Mouse (Mus musculus): ENCODE measurements at regions not wholly inside any gene's neighbourhood (a gene's known extent, or its start where the extent isn't known, plus 50 kb on each side); places are given as distances from the start of the nearest gene placed in this dataset.

GRCm38 (mm10) chr8:42973619-42974539, 167.4 kb downstream of the Triml1 start:
- peak; percentile 73 for ATAC-seq
- no peaks in the 10 kb centered on the region for H3K4me1 ChIP-seq (ENCODE audit: control insufficient read depth, insufficient read depth, low read length)
- no peaks in the 10 kb centered on the region; the same call in 1 of the 2 replicates for H3K9me3 ChIP-seq (replicated peaks; ENCODE audit: control insufficient read depth, low read length, poor library complexity, severe bottlenecking)
- H3K27me3 ChIP-seq (ENCODE audit: control insufficient read depth, insufficient read depth, low read depth, low read length), result no peaks in the 10 kb centered on the region
- no peak overlapping the region for H3K27ac ChIP-seq (ENCODE audit: low read length)
- H3K4me3 ChIP-seq (ENCODE audit: low read depth, low read length), result no peak overlapping the region
- no peaks in the 10 kb centered on the region for H3K36me3 ChIP-seq (ENCODE audit: control insufficient read depth, insufficient read depth, low read length)
- 51% methylated on average over 18 of the region's 18 CpGs for WGBS
- H3K4me2 ChIP-seq (ENCODE audit: low read length), result no peak overlapping the region
- no peak overlapping the region for H3K9ac ChIP-seq (ENCODE audit: low read depth, low read length)

DNA sequence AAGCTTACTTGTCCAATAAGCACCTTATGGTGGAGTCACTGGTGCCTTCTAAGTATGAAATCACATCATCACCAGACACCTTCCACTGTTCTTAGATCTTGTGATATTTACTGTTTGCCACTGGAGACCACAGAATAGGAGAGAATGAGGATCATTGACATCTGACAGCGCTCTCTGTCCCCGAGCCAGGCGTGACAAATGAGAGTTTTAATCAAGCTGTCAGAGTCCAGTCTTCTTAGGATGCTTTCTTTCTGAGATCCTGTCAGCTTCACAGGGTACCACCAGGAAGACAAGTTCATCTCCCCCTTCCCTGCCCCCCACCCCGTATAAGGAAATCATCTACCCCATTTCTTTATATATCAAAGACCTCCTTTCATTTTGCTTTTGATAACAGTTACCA, 168.7 kb downstream of the Triml1 start:
- Histone ChIP-seq H3K36me3 (ENCODE audit: control insufficient read depth, insufficient read depth, low read length) (no peaks in the 10 kb centered on the region), H3K9me3 (replicated peaks; ENCODE audit: control insufficient read depth, low read length, poor library complexity, severe bottlenecking) (no peaks in the 10 kb centered on the region), H3K4me2 (ENCODE audit: low read length) (no peak overlapping the region), H3K27ac (ENCODE audit: low read length) (no peak overlapping the region), H3K27me3 (ENCODE audit: control insufficient read depth, insufficient read depth, low read depth, low read length) (no peaks in the 10 kb centered on the region), H3K4me1 (ENCODE audit: control insufficient read depth, insufficient read depth, low read length) (no peaks in the 10 kb centered on the region), H3K4me3 (ENCODE audit: low read depth, low read length) (no peak overlapping the region), H3K9ac (ENCODE audit: low read depth, low read length) (no peak overlapping the region)
- ATAC-seq, result no peak
- WGBS, result 53% methylated on average over 4 of the region's 4 CpGs

DNA sequence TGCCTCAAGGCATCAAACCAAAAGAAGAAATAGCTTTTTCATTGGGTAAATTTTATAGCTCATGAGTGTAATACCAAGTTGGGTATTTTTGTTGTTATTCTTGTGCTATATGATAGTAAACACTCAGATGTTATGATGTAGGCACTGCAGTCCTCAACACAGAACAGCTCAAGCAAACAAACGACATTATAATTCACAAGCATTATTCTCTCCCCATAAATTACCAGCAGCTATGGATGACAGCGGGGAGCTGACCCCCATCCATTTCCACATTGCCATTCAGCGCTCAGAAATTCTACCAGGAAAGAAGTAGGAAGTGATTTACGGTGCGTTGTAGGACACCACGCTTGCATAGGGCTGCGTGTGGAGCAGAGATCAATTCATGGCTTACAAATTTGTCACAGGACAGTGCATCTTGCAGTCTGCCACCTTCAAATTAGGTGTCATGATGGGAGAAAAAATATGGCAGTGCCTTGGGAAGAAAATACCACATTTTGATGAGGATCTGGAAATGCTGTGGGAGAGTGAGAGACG, 173.4 kb downstream of the Triml1 start:
- ATAC-seq, result no peak
- H3K27ac ChIP-seq (ENCODE audit: low read length), result no peak overlapping the region
- H3K9me3 ChIP-seq (replicated peaks; ENCODE audit: control insufficient read depth, low read length, poor library complexity, severe bottlenecking), result no peaks in the 10 kb centered on the region
- peak overlapping the region; percentile 12 for H3K4me2 ChIP-seq (ENCODE audit: low read length)
- H3K9ac ChIP-seq (ENCODE audit: low read depth, low read length), result no peak overlapping the region
- H3K4me1 ChIP-seq (ENCODE audit: control insufficient read depth, insufficient read depth, low read length), result no peaks in the 10 kb centered on the region
- no peaks in the 10 kb centered on the region for H3K27me3 ChIP-seq (ENCODE audit: control insufficient read depth, insufficient read depth, low read depth, low read length)
- no peaks in the 10 kb centered on the region for H3K36me3 ChIP-seq (ENCODE audit: control insufficient read depth, insufficient read depth, low read length)
- WGBS, result 75% methylated on average over 8 of the region's 8 CpGs
- no peak overlapping the region for H3K4me3 ChIP-seq (ENCODE audit: low read depth, low read length)

- WGBS, result 83% methylated on average over 2 of the region's 2 CpGs
- no peaks in the 10 kb centered on the region for H3K9me3 ChIP-seq (replicated peaks; ENCODE audit: control insufficient read depth, low read length, poor library complexity, severe bottlenecking)
- no peak overlapping the region for H3K4me2 ChIP-seq (ENCODE audit: low read length)
- H3K9ac ChIP-seq (ENCODE audit: low read depth, low read length), result no peak overlapping the region
- H3K4me3 ChIP-seq (ENCODE audit: low read depth, low read length), result no peak overlapping the region
- H3K4me1 ChIP-seq (ENCODE audit: control insufficient read depth, insufficient read depth, low read length), result no peaks in the 10 kb centered on the region
- H3K27ac ChIP-seq (ENCODE audit: low read length), result no peak overlapping the region
- H3K36me3 ChIP-seq (ENCODE audit: control insufficient read depth, insufficient read depth, low read length), result no peaks in the 10 kb centered on the region
- ATAC-seq, result no peak
- H3K27me3 ChIP-seq (ENCODE audit: control insufficient read depth, insufficient read depth, low read depth, low read length), result no peaks in the 10 kb centered on the region
Observed at GRCm38 (mm10) chr8:42964507-42964906, 176.8 kb downstream of the Triml1 start.

GRCm38 (mm10) chr8:42958052-42958805, 183.1 kb downstream of the Triml1 start:
- no peak for ATAC-seq
- 82% methylated on average over 11 of the region's 11 CpGs for WGBS

GRCm38 (mm10) chr8:42932609-42933008, 208.7 kb downstream of the Triml1 start:
- Histone ChIP-seq H3K36me3 (ENCODE audit: control insufficient read depth, insufficient read depth, low read length) (no peaks in the 10 kb centered on the region), H3K4me1 (ENCODE audit: control insufficient read depth, insufficient read depth, low read length) (no peaks in the 10 kb centered on the region), H3K27me3 (ENCODE audit: control insufficient read depth, insufficient read depth, low read depth, low read length) (no peaks in the 10 kb centered on the region), H3K27ac (ENCODE audit: low read length) (no peak overlapping the region), H3K4me2 (ENCODE audit: low read length) (no peak overlapping the region), H3K4me3 (ENCODE audit: low read depth, low read length) (no peak overlapping the region), H3K9ac (ENCODE audit: low read depth, low read length) (no peak overlapping the region), H3K9me3 (replicated peaks; ENCODE audit: control insufficient read depth, low read length, poor library complexity, severe bottlenecking) (no peaks in the 10 kb centered on the region)
- WGBS, result 90% methylated on average over 3 of the region's 3 CpGs
- no peak for ATAC-seq

More at GRCm38 (mm10) chr8:42958052-42958805, 183.1 kb downstream of the Triml1 start:
- H3K4me3 ChIP-seq (ENCODE audit: low read depth, low read length), result no peak overlapping the region
- no peaks in the 10 kb centered on the region for H3K27me3 ChIP-seq (ENCODE audit: control insufficient read depth, insufficient read depth, low read depth, low read length)
- no peak overlapping the region for H3K9ac ChIP-seq (ENCODE audit: low read depth, low read length)
- H3K27ac ChIP-seq (ENCODE audit: low read length), result no peak overlapping the region
- no peak overlapping the region for H3K4me2 ChIP-seq (ENCODE audit: low read length)
- H3K4me1 ChIP-seq (ENCODE audit: control insufficient read depth, insufficient read depth, low read length), result no peaks in the 10 kb centered on the region
- H3K9me3 ChIP-seq (replicated peaks; ENCODE audit: control insufficient read depth, low read length, poor library complexity, severe bottlenecking), result no peaks in the 10 kb centered on the region
- no peaks in the 10 kb centered on the region for H3K36me3 ChIP-seq (ENCODE audit: control insufficient read depth, insufficient read depth, low read length)

GRCm38 (mm10) chr8:42891658-42892057, 249.6 kb downstream of the Triml1 start:
- no peak for ATAC-seq
- WGBS, result 86% methylated on average over 5 of the region's 5 CpGs
- Histone ChIP-seq H3K27me3 (ENCODE audit: control insufficient read depth, insufficient read depth, low read depth, low read length) (no peaks in the 10 kb centered on the region), H3K27ac (ENCODE audit: low read length) (no peak overlapping the region), H3K4me2 (ENCODE audit: low read length) (no peak overlapping the region), H3K9me3 (replicated peaks; ENCODE audit: control insufficient read depth, low read length, poor library complexity, severe bottlenecking) (no peaks in the 10 kb centered on the region), H3K4me3 (ENCODE audit: low read depth, low read length) (no peak overlapping the region), H3K36me3 (ENCODE audit: control insufficient read depth, insufficient read depth, low read length) (no peaks in the 10 kb centered on the region), H3K9ac (ENCODE audit: low read depth, low read length) (no peak overlapping the region), H3K4me1 (ENCODE audit: control insufficient read depth, insufficient read depth, low read length) (no peaks in the 10 kb centered on the region)

DNA sequence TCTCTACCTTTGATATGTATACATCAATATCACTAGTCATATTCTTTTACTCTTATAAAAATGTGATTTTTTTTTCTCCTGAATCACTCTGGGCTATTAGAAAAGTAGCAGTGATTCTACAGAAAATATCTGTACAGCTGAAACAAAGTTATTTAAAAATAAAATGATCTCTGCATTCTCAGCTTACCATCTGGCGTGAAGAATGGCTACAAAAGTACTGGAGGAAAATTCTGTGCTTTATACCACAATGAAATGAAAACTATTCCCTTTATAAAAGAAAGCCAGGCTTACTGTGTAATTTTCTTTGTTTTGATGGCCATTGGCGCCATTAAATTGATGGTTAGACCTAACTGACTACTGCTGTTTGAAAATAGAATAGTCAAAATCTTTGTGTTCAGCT, 254.8 kb downstream of the Triml1 start:
- Histone ChIP-seq H3K27ac (ENCODE audit: low read length) (no peak overlapping the region), H3K36me3 (ENCODE audit: control insufficient read depth, insufficient read depth, low read length) (no peaks in the 10 kb centered on the region), H3K9ac (ENCODE audit: low read depth, low read length) (no peak overlapping the region), H3K9me3 (replicated peaks; ENCODE audit: control insufficient read depth, low read length, poor library complexity, severe bottlenecking) (no peaks in the 10 kb centered on the region), H3K4me1 (ENCODE audit: control insufficient read depth, insufficient read depth, low read length) (no peaks in the 10 kb centered on the region), H3K27me3 (ENCODE audit: control insufficient read depth, insufficient read depth, low read depth, low read length) (no peaks in the 10 kb centered on the region), H3K4me3 (ENCODE audit: low read depth, low read length) (no peak overlapping the region), H3K4me2 (ENCODE audit: low read length) (no peak overlapping the region)
- WGBS, result 90% methylated on average over 2 of the region's 2 CpGs
- no peak for ATAC-seq

- no peak overlapping the region for H3K27ac ChIP-seq (ENCODE audit: low read length)
- no peak overlapping the region for H3K4me2 ChIP-seq (ENCODE audit: low read length)
- H3K36me3 ChIP-seq (ENCODE audit: control insufficient read depth, insufficient read depth, low read length), result no peaks in the 10 kb centered on the region
- no peaks in the 10 kb centered on the region for H3K4me1 ChIP-seq (ENCODE audit: control insufficient read depth, insufficient read depth, low read length)
- ATAC-seq, result no peak
- 88% methylated on average over 3 of the region's 3 CpGs for WGBS
- H3K4me3 ChIP-seq (ENCODE audit: low read depth, low read length), result no peak overlapping the region
- no peaks in the 10 kb centered on the region for H3K27me3 ChIP-seq (ENCODE audit: control insufficient read depth, insufficient read depth, low read depth, low read length)
- no peak overlapping the region for H3K9ac ChIP-seq (ENCODE audit: low read depth, low read length)
- no peaks in the 10 kb centered on the region for H3K9me3 ChIP-seq (replicated peaks; ENCODE audit: control insufficient read depth, low read length, poor library complexity, severe bottlenecking)
Observed at GRCm38 (mm10) chr8:42870262-42870661, 271.0 kb downstream of the Triml1 start.
